Mouse (Mus musculus): ENCODE data around the gene Ppy. TPM values are rescaled to one million over a fixed set of nuclear protein-coding genes. Genes with fewer than 3 reads are reported as not detected.
A peak's percentile ranks its signal among the peaks of the same experiment; 100 is the strongest.

Ppy gene
- polyA plus RNA-seq, 2 experiments: not detected

DNA sequence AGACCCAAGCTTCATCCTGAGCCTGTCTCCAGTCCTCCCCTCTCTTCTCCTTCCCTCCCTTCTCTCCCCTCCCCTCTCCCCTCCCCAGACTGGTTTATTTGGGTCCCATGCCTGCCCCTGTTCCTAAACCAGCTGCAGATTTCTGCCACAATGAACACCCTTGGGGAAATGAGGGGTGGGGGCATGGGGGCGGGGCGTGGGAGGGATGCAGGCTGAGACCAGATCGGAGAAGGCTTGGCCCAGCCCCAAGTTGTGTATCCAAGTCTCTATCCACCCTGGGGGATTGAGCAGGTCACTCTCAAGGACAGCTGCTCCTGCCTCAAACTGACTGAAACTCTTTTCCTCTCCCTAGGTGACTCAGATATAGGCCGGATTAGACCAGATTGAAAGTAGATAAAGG lies 33.4 kb upstream of the Ppy start:
- H3K36me3 ChIP-seq (replicated peaks; ENCODE audit: control insufficient read depth, insufficient read depth, low read depth): no peaks in the 10 kb centered on the region
- 21% methylated on average over 4 of the region's 4 CpGs for WGBS (ENCODE audit: insufficient replicate concordance)
- no peaks in the 10 kb centered on the region; the same call in 1 of the 2 replicates for H3K27me3 ChIP-seq (ENCODE audit: control insufficient read depth, insufficient read depth, low read length)
- no peak for ATAC-seq (ENCODE audit: insufficient read depth)
- no peak for TF ChIP-seq EP300 (IDR thresholded peaks at IDR 0.05; ENCODE audit: low read depth)
- no peak for TF ChIP-seq CTCF (IDR thresholded peaks at IDR 0.05; ENCODE audit: low read depth)
- no peak overlapping the region for H3K9ac ChIP-seq (replicated peaks)
- no peak overlapping the region for H3K4me2 ChIP-seq (ENCODE audit: low read depth)
- H3K4me1 ChIP-seq (replicated peaks; ENCODE audit: control insufficient read depth in 2 of 2, insufficient read depth in 2 of 2, low read length in 1 of 2): peaks cover 12% of the 10 kb centered on the region in 2 experiments
- H3K27ac ChIP-seq: no peak overlapping the region
- no peak for DNase-seq (ENCODE audit: low read depth in 3 of 3, low spot score in 3 of 3)
- no peaks in the 10 kb centered on the region for H3K9me3 ChIP-seq (ENCODE audit: control insufficient read depth, low read length)
- H3K4me3 ChIP-seq (ENCODE audit: insufficient read depth in 1 of 2, low read depth in 2 of 2, low read length in 2 of 2): no peak overlapping the region

DNA sequence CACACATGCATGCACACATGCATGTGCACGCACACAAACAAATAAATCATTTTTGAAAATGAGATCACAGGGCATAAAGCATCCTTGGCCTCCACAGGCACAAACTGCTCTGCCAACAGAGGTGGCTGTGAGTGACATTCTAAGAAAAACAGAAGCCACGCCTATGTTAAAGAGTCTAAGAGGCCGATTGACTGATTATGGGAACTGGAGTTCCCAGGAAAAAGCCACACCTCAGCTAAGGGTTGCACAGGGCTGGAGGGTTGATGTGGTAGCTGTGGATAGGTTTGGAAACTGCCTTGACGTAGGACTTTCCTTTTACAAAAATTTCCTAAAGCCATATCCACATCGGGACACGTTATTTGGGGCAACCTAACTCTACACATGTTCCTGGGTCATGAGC lies 16.3 kb upstream of the Ppy start:
- TF ChIP-seq CTCF (IDR thresholded peaks at IDR 0.05; ENCODE audit: low read depth): no peak
- no peak for TF ChIP-seq EP300 (IDR thresholded peaks at IDR 0.05; ENCODE audit: low read depth)
- no peak overlapping the region for H3K4me3 ChIP-seq (ENCODE audit: insufficient read depth in 1 of 2, low read depth in 2 of 2, low read length in 2 of 2)
- no peaks in the 10 kb centered on the region; the same call in none of the 2 replicates for H3K9me3 ChIP-seq (ENCODE audit: control insufficient read depth, low read length)
- ATAC-seq (ENCODE audit: insufficient read depth) (peak; percentile 74), DNase-seq (ENCODE audit: low read depth in 3 of 3, low spot score in 3 of 3) (peak in 1 of 3 experiments; percentile 67)
- no peak overlapping the region for H3K9ac ChIP-seq (replicated peaks)
- peak overlapping the region; percentile 41 for H3K27ac ChIP-seq
- H3K36me3 ChIP-seq (replicated peaks; ENCODE audit: control insufficient read depth, insufficient read depth, low read depth): no peaks in the 10 kb centered on the region
- peaks cover 14 to 24% of the 10 kb centered on the region in 2 experiments for H3K4me1 ChIP-seq (replicated peaks; ENCODE audit: control insufficient read depth in 2 of 2, insufficient read depth in 2 of 2, low read length in 1 of 2)
- 44% methylated on average over 6 of the region's 6 CpGs for WGBS (ENCODE audit: insufficient replicate concordance)
- H3K4me2 ChIP-seq (ENCODE audit: low read depth): peak overlapping the region; percentile 34
- H3K27me3 ChIP-seq (ENCODE audit: control insufficient read depth, insufficient read depth, low read length): peaks cover 5% of the 10 kb centered on the region

DNA sequence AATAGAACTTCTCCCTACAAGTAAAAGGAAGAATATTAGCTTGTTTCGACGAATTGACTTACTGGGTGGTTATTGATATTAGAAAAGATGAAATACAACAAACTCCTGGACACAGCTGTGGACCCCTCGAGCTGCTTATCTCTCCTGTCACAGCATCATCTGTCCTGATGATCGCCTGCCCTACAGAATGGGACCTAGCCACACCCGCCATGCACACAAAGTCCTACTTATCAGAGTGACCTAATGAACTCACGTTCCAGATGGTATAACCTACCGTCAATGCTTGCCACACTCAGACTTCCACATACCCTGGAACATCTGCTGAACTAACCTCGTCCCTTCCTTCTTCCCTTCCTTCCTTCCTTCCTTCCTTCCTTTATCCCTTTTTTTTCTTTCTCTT lies 15.1 kb upstream of the Ppy start:
- WGBS (ENCODE audit: insufficient replicate concordance): 23% methylated on average over 8 of the region's 8 CpGs
- ATAC-seq (ENCODE audit: insufficient read depth): peak; percentile 62; the same call in 1 of the 2 replicates
- DNase-seq (ENCODE audit: low read depth in 3 of 3, low spot score in 3 of 3): no peak

DNA sequence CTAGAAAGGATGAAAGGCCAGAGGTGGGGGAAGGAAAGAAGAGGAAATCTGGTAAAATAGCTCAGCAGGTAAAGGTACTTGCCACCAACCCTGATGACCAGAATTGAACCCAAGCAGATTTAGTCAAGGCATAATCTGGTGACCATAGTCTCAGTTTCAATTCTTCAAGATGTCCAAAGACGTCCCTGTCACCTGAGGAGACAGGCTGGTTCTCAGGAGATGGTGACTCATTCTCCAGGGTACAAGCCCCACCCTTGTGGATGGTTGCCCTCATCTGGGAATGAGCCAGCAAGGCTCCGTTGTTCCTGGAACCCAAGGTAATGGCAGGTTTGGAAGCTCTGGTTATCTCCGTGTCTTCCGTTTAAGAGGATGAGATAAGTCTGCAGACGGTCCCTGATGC lies 10.5 kb upstream of the Ppy start:
- H3K4me3 ChIP-seq (ENCODE audit: insufficient read depth in 1 of 2, low read depth in 2 of 2, low read length in 2 of 2): no peak overlapping the region
- H3K27ac ChIP-seq: no peak overlapping the region
- peaks cover 3 to 8% of the 10 kb centered on the region in 2 experiments for H3K4me1 ChIP-seq (replicated peaks; ENCODE audit: control insufficient read depth in 2 of 2, insufficient read depth in 2 of 2, low read length in 1 of 2)
- H3K36me3 ChIP-seq (replicated peaks; ENCODE audit: control insufficient read depth, insufficient read depth, low read depth): no peaks in the 10 kb centered on the region
- H3K4me2 ChIP-seq (ENCODE audit: low read depth): no peak overlapping the region
- no peak for TF ChIP-seq CTCF (IDR thresholded peaks at IDR 0.05; ENCODE audit: low read depth)
- TF ChIP-seq EP300 (IDR thresholded peaks at IDR 0.05; ENCODE audit: low read depth): no peak
- H3K9ac ChIP-seq (replicated peaks): no peak overlapping the region
- ATAC-seq (ENCODE audit: insufficient read depth) (no peak), DNase-seq (ENCODE audit: low read depth in 3 of 3, low spot score in 3 of 3) (no peak)
- peaks cover 31% of the 10 kb centered on the region for H3K27me3 ChIP-seq (ENCODE audit: control insufficient read depth, insufficient read depth, low read length)
- H3K9me3 ChIP-seq (ENCODE audit: control insufficient read depth, low read length): no peaks in the 10 kb centered on the region
- 49% methylated on average over 5 of the region's 5 CpGs for WGBS (ENCODE audit: insufficient replicate concordance)

More for the DNA sequence above, 15.1 kb upstream of the Ppy start:
- Histone ChIP-seq H3K9me3 (ENCODE audit: control insufficient read depth, low read length) (no peaks in the 10 kb centered on the region; the same call in none of the 2 replicates), H3K4me2 (ENCODE audit: low read depth) (no peak overlapping the region; the same call in 1 of the 2 replicates), H3K4me1 (replicated peaks; ENCODE audit: control insufficient read depth in 2 of 2, insufficient read depth in 2 of 2, low read length in 1 of 2) (peaks cover 14 to 24% of the 10 kb centered on the region in 2 experiments), H3K9ac (replicated peaks) (no peak overlapping the region), H3K27ac (no peak overlapping the region; the same call in 1 of the 2 replicates), H3K27me3 (ENCODE audit: control insufficient read depth, insufficient read depth, low read length) (peaks cover 5% of the 10 kb centered on the region), H3K4me3 (ENCODE audit: insufficient read depth in 1 of 2, low read depth in 2 of 2, low read length in 2 of 2) (no peak overlapping the region), H3K36me3 (replicated peaks; ENCODE audit: control insufficient read depth, insufficient read depth, low read depth) (no peaks in the 10 kb centered on the region)
- no peak for TF ChIP-seq CTCF (IDR thresholded peaks at IDR 0.05; ENCODE audit: low read depth)
- no peak for TF ChIP-seq EP300 (IDR thresholded peaks at IDR 0.05; ENCODE audit: low read depth)

DNA sequence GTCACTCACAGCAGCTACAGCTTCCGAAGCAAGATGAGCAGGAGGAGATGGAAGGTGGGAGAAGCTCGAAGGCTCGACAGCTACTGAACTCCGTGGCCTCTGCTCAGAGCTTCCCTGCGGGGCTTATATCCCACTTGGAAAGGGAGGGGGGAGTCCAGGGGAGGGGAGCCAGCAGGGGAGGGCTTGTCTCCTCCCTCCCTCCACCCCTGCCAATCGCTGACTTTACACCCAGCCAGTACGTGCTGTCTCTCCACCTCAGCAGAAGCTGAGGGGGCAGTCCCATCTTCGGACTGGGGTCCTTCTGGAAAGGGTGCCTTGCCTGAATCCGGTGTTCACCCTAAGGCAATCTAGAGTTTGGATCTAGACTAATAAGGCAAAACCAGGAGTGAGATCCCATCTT lies 6.6 kb upstream of the Ppy start, which contains the start of gene Pyy:
Gene Pyy (minus strand): TSS at position 101 of the 400 bp plus-strand sequence.
- 13% methylated on average over 9 of the region's 9 CpGs for WGBS (ENCODE audit: insufficient replicate concordance)
- Histone ChIP-seq H3K9ac (replicated peaks) (no peak within 1 kb of the TSS), H3K4me3 (ENCODE audit: insufficient read depth in 1 of 2, low read depth in 2 of 2, low read length in 2 of 2) (no peak within 1 kb of the TSS), H3K9me3 (ENCODE audit: control insufficient read depth, low read length) (no peaks in the 10 kb centered on the region), H3K4me1 (replicated peaks; ENCODE audit: control insufficient read depth in 2 of 2, insufficient read depth in 2 of 2, low read length in 1 of 2) (peaks cover 3 to 5% of the 10 kb centered on the region in 2 experiments), H3K4me2 (ENCODE audit: low read depth) (no peak within 1 kb of the TSS), H3K27ac (no peak within 1 kb of the TSS), H3K36me3 (replicated peaks; ENCODE audit: control insufficient read depth, insufficient read depth, low read depth) (no peaks in the 10 kb centered on the region), H3K27me3 (ENCODE audit: control insufficient read depth, insufficient read depth, low read length) (peaks cover 50% of the 10 kb centered on the region)
- no peak for ATAC-seq (ENCODE audit: insufficient read depth)
- TF ChIP-seq EP300 (IDR thresholded peaks at IDR 0.05; ENCODE audit: low read depth) (no peak), CTCF (IDR thresholded peaks at IDR 0.05; ENCODE audit: low read depth) (no peak)
- DNase-seq (ENCODE audit: low read depth in 3 of 3, low spot score in 3 of 3): no peak

Data from liver, embryonic 14.5 days (tissue).